Mouse (Mus musculus) kidney, embryonic 14.5 days (tissue): ENCODE measurements around the gene Rnf180. TPM values are rescaled to one million over a fixed set of nuclear protein-coding genes. Genes with fewer than 3 reads are reported as not detected.
"Not testable (repeated sequence)": the region's sequence is repeated elsewhere in the genome, so short reads cannot be mapped to it uniquely, and the experiment has no call there.

ENCODE experiments used
- ATAC-seq: fragments of 200-750 bp; cut with Nextera tagmentation; 2 replicates; pipeline ENCODE4 v1.8.0; 2017; ENCODE audit warnings: moderate number of reproducible peaks, mild to moderate bottlenecking, moderate TSS enrichment, moderate library complexity; ENCODE audit not compliant: low FRiP score, low TSS enrichment
- H3K27ac ChIP-seq: fragments of 300-500 bp; sonication (generic); 2 replicates; pipeline ENCODE4 v1.5.1; 2014; ENCODE audit warnings: low read depth, mild to moderate bottlenecking, low read length, moderate library complexity, mixed read lengths
- H3K27me3 ChIP-seq: fragments of 300-500 bp; sonication (generic); 2 replicates; pipeline ENCODE4 v1.6.1; 2014; ENCODE audit warnings: mild to moderate bottlenecking, low read length; ENCODE audit not compliant: control insufficient read depth, insufficient read depth
- H3K36me3 ChIP-seq: fragments of 300-500 bp; sonication (generic); 2 replicates; pipeline ENCODE4 v1.6.1; 2014; ENCODE audit warnings: low read length, mixed read lengths; ENCODE audit not compliant: control insufficient read depth, insufficient read depth
- H3K4me1 ChIP-seq: fragments of 300-500 bp; sonication (generic); 2 replicates; pipeline ENCODE4 v1.6.1; 2014; ENCODE audit warnings: low read length, mixed read lengths; ENCODE audit not compliant: control insufficient read depth, insufficient read depth
- H3K4me2 ChIP-seq: fragments of 300-500 bp; sonication (generic); replicated peaks from 2 replicates; pipeline ENCODE4 v1.6.1; 2014; ENCODE audit warnings: low read depth, mild to moderate bottlenecking, low read length
- H3K4me3 ChIP-seq: fragments of 300-500 bp; sonication (generic); 2 replicates; pipeline ENCODE4 v1.5.1; 2014; ENCODE audit warnings: mild to moderate bottlenecking, low read length
- H3K9ac ChIP-seq: fragments of 300-500 bp; sonication (generic); 2 replicates; pipeline ENCODE4 v1.6.1; 2014; ENCODE audit warnings: low read depth, mild to moderate bottlenecking, low read length, moderate library complexity
- H3K9me3 ChIP-seq: fragments of 300-500 bp; sonication (generic); 2 replicates; pipeline ENCODE4 v1.6.1; 2016; ENCODE audit warnings: low read length; ENCODE audit not compliant: control insufficient read depth
- WGBS: fragments of 180-500 bp; shearing (Covaris S2); extraction: QIAGEN DNeasy Blood & Tissue Kit; methylation state at CpG from one replicate; pipeline ENCODE4 v1.1.7; 2014; 5-methylcytosine and 5-hydroxymethylcytosine counted together
- polyA plus RNA-seq: library from polyadenylated mRNA; unstranded; fragments of >200 nt; fragmentation: Nextera tagmentation; extraction: Ambion mirVana; gene quantifications from 2 replicates; pipeline ENCODE4 v1.2.1, GENCODE M21; 2014

Rnf180 gene
- polyA plus RNA-seq: 6.3 and 12.0 TPM in 2 replicates

- H3K4me3 ChIP-seq: peak within 1 kb of the TSS; percentile 81
- peak within 1 kb of the TSS; percentile 62; the same call in 1 of the 2 replicates for H3K27ac ChIP-seq
- H3K27me3 ChIP-seq: no peaks in the 10 kb centered on the region
- no peak for ATAC-seq
- no peaks in the 10 kb centered on the region for H3K9me3 ChIP-seq
- 45% methylated on average over 11 of the region's 11 CpGs for WGBS
- no peaks in the 10 kb centered on the region for H3K36me3 ChIP-seq
- peak within 1 kb of the TSS; percentile 91 for H3K9ac ChIP-seq
- H3K4me1 ChIP-seq: peaks cover 5% of the 10 kb centered on the region; the same call in 1 of the 2 replicates
- peak within 1 kb of the TSS; percentile 77 for H3K4me2 ChIP-seq
These were observed at the start of gene Rnf180 for GRCm38 (mm10) chr13:105294715-105295114. Rnf180 (minus strand) TSS chr13:105294815.

DNA sequence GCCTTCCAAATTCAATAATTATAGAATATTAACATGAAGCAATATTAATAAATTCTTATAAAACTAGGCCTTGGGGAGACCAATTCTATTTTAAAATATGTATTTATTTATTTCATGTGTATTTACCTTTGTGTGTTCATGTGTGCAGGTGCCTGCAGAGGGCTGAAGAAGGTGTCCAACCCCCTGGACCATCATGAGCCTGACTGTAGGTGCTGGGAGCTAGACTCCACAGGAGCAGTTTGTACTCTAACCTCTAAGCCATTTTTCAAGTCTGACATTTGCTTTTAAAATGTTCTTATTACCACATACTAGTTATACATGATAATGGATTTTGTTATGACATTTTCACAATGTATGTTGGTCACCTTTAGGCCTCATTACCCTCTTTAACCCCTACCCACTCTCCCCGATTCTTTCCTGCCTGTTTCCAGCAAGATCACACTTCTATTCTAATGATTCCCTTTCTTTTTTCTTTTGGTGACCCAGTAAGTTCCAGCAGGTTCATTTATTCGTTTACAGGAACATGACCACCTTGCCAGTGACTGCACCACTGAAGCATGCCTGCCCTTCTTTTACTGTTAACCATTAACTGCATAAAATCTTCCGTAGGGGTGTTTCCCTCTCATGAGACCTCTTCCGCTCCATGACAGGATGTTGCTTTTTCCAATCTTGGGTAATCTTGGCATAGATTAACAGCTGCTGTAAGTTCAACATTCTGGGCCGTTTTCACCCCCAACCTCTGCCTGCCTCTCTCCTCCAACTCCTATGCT, 36.8 kb upstream of the Rnf180 start:
- Histone ChIP-seq H3K9ac (no peak overlapping the region), H3K27ac (no peak overlapping the region; the same call in 1 of the 2 replicates)
- ATAC-seq: peak; percentile 90; the same call in 1 of the 2 replicates

DNA sequence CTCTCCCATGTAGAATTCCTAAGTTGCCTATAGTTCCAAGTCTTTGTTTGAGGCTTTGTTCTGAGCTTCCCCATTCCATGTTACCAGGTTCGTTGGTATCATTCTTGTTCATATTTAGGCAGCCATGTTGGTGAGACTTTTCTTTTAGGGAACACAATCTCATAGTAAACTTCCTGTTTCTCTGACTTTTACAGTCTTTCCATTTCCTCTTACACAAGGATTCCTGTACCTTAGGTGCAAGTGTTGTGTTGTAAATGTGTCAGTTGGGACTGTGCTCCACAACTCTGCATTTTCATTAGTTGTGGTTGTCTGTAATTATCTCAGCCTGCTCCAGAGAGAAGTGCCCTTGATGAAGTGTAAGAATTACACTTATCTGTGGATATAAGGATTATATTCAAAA, 32.3 kb upstream of the Rnf180 start:
- ATAC-seq: no peak
- H3K36me3 ChIP-seq: no peaks in the 10 kb centered on the region
- H3K4me3 ChIP-seq: no peak overlapping the region
- no peaks in the 10 kb centered on the region for H3K4me1 ChIP-seq
- H3K9me3 ChIP-seq: no peaks in the 10 kb centered on the region
- H3K27ac ChIP-seq: no peak overlapping the region
- 86% methylated on average over 1 of the region's 1 CpGs for WGBS
- no peak overlapping the region for H3K4me2 ChIP-seq
- no peak overlapping the region for H3K9ac ChIP-seq
- H3K27me3 ChIP-seq: no peaks in the 10 kb centered on the region

More for the DNA sequence above, 36.8 kb upstream of the Rnf180 start:
- H3K9me3 ChIP-seq: no peaks in the 10 kb centered on the region
- no peaks in the 10 kb centered on the region for H3K27me3 ChIP-seq
- WGBS: 38% methylated on average over 5 of the region's 5 CpGs
- H3K36me3 ChIP-seq: no peaks in the 10 kb centered on the region
- no peak overlapping the region for H3K4me3 ChIP-seq
- H3K4me1 ChIP-seq: no peaks in the 10 kb centered on the region
- no peak overlapping the region for H3K4me2 ChIP-seq

DNA sequence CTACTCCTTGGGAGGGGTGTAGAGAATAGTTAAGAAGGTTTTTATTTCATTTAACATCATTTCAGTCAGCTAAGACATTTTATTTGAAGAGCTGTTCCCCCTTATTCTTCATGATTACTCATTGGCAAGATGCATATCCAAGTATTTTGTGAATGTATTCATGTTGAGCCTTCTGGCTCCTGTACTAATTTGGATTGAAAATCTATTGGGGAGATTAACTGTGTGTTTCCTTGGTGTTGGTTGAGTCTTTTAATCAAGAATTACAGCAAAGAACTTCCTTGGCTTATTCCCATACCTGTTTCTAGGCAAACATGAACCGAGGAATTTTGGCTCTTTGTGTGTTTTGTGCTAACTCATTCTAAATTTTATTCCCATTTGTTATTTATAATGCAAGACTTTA, 22.3 kb upstream of the Rnf180 start:
- ATAC-seq: no peak
- H3K4me3 ChIP-seq: no peak overlapping the region
- H3K27ac ChIP-seq: no peak overlapping the region
- H3K27me3 ChIP-seq: no peaks in the 10 kb centered on the region
- no peak overlapping the region for H3K9ac ChIP-seq
- no peak overlapping the region for H3K4me2 ChIP-seq
- H3K4me1 ChIP-seq: no peaks in the 10 kb centered on the region
- WGBS: 84% methylated on average over 1 of the region's 1 CpGs
- H3K9me3 ChIP-seq: no peaks in the 10 kb centered on the region
- no peaks in the 10 kb centered on the region for H3K36me3 ChIP-seq

- no peak overlapping the region for H3K4me3 ChIP-seq
- no peaks in the 10 kb centered on the region for H3K27me3 ChIP-seq
- no peak for ATAC-seq
- no peak overlapping the region for H3K4me2 ChIP-seq
- H3K27ac ChIP-seq: no peak overlapping the region
- no peaks in the 10 kb centered on the region for H3K36me3 ChIP-seq
- 75% methylated on average over 6 of the region's 6 CpGs for WGBS
- no peaks in the 10 kb centered on the region for H3K4me1 ChIP-seq
- H3K9ac ChIP-seq: no peak overlapping the region
- H3K9me3 ChIP-seq: no peaks in the 10 kb centered on the region
These were observed 21.4 kb upstream of the Rnf180 start for GRCm38 (mm10) chr13:105316009-105316408.

DNA sequence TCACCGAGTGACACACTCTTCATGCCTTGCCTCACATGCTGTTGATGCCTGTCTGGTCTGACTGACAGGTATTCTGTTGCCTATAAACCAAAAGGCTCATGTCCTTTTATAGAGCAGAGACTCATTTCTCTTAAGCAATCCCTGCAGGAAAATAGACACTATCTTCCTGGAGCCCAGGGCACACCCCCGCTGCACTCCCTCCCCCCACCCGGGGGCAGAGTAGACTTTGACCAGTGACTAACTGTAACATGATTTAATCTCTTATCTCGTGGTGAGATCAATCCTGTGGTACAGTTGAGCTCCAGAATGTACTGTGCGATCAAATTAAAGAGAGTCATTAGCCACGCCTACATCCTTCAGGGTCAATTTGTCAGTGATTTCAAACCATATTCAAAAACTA, 18.1 kb upstream of the Rnf180 start:
- no peak for ATAC-seq
- Histone ChIP-seq H3K4me3 (no peak overlapping the region), H3K27me3 (no peaks in the 10 kb centered on the region)

DNA sequence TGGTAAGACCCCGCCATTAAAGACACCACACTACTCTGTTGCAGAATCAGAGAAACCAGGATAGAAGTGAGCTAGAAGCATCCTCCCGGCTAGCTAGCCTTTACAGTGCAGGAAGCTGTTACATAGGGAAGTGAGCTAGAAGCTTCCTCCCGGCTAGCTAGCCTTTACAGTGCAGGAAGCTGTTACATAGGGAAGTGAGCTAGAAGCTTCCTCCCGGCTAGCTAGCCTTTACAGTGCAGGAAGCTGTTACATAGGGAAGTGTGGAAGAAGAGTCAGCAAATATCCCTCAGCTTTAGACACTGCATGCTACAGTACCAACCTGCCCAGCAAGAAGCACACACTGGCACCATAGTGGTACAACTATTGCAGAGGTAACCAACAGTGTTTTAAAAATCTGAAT, 15.9 kb upstream of the Rnf180 start:
- WGBS: 78% methylated on average over 4 of the region's 4 CpGs
- not testable (repeated sequence) for H3K4me3 ChIP-seq, H3K27ac ChIP-seq, H3K4me1 ChIP-seq, H3K9me3 ChIP-seq, ATAC-seq, H3K9ac ChIP-seq, H3K36me3 ChIP-seq, H3K27me3 ChIP-seq, H3K4me2 ChIP-seq

More for the DNA sequence above, 18.1 kb upstream of the Rnf180 start:
- no peaks in the 10 kb centered on the region for H3K4me1 ChIP-seq
- no peaks in the 10 kb centered on the region for H3K36me3 ChIP-seq
- H3K4me2 ChIP-seq: no peak overlapping the region
- no peaks in the 10 kb centered on the region for H3K9me3 ChIP-seq
- H3K9ac ChIP-seq: no peak overlapping the region
- H3K27ac ChIP-seq: no peak overlapping the region
- WGBS: 71% methylated on average over 6 of the region's 6 CpGs

- ATAC-seq: no peak
- Histone ChIP-seq H3K4me2 (no peak overlapping the region), H3K27ac (no peak overlapping the region), H3K27me3 (no peaks in the 10 kb centered on the region), H3K4me3 (no peak overlapping the region), H3K36me3 (no peaks in the 10 kb centered on the region), H3K4me1 (no peaks in the 10 kb centered on the region), H3K9ac (no peak overlapping the region), H3K9me3 (no peaks in the 10 kb centered on the region)
- WGBS: 84% methylated on average over 2 of the region's 2 CpGs
These were observed 10.9 kb upstream of the Rnf180 start for GRCm38 (mm10) chr13:105305513-105305912.

- ATAC-seq: no peak
- no peak overlapping the region for H3K9ac ChIP-seq
- H3K4me3 ChIP-seq: no peak overlapping the region
- no peaks in the 10 kb centered on the region for H3K4me1 ChIP-seq
- no peaks in the 10 kb centered on the region for H3K36me3 ChIP-seq
- H3K9me3 ChIP-seq: no peaks in the 10 kb centered on the region
- H3K4me2 ChIP-seq: no peak overlapping the region
- H3K27ac ChIP-seq: no peak overlapping the region
- H3K27me3 ChIP-seq: no peaks in the 10 kb centered on the region
- WGBS: 48% methylated on average over 4 of the region's 4 CpGs
These were observed 9.4 kb upstream of the Rnf180 start for GRCm38 (mm10) chr13:105304054-105304453.
